Mouse (Mus musculus) heart, embryonic 14.5 days (tissue): ENCODE measurements at regions not wholly inside any gene's neighbourhood (a gene's known extent, or its start where the extent isn't known, plus 50 kb on each side); places are given as distances from the start of the nearest gene placed in this dataset.
"Not testable (repeated sequence)": the region's sequence is repeated elsewhere in the genome, so short reads cannot be mapped to it uniquely, and the experiment has no call there.

Source experiments
- ATAC-seq: fragments of 200-750 bp; cut with Nextera tagmentation; 2 replicates; pipeline ENCODE4 v1.8.0; 2017; ENCODE audit warnings: low read depth, moderate TSS enrichment; ENCODE audit not compliant: insufficient number of reproducible peaks, insufficient read depth, low FRiP score
- H3K27ac ChIP-seq, 2 experiments: fragments of 200-500 bp in 1 of 2; fragments of 300-500 bp in 1 of 2; sonication (generic) in 1 of 2; replicated peaks in 1 of 2; 2 replicates each; pipeline ENCODE4 v1.5.1; 2012 to 2014; ENCODE audit warnings: low read depth in 2 of 2, low read length in 2 of 2, control low read depth in 1 of 2, mild to moderate bottlenecking in 1 of 2, mixed read lengths in 1 of 2; ENCODE audit not compliant: control insufficient read depth in 1 of 2, insufficient read depth in 1 of 2
- H3K27me3 ChIP-seq: fragments of 300-500 bp; sonication (generic); 2 replicates; pipeline ENCODE4 v1.6.1; 2014; ENCODE audit warnings: mild to moderate bottlenecking, low read length, control low read depth; ENCODE audit not compliant: control insufficient read depth, insufficient read depth
- H3K36me3 ChIP-seq: fragments of 300-500 bp; sonication (generic); 2 replicates; pipeline ENCODE4 v1.6.1; 2014; ENCODE audit warnings: mild to moderate bottlenecking, control low read depth, low read length, mixed read lengths; ENCODE audit not compliant: control insufficient read depth, insufficient read depth
- H3K4me1 ChIP-seq, 2 experiments: fragments of 200-500 bp in 1 of 2; fragments of 300-500 bp in 1 of 2; sonication (generic) in 1 of 2; 2 replicates each; pipeline ENCODE4 v1.6.1; 2012 to 2014; ENCODE audit warnings: low read length in 2 of 2, control low read depth in 1 of 2, mixed read lengths in 1 of 2; ENCODE audit not compliant: control insufficient read depth in 2 of 2, insufficient read depth in 2 of 2
- H3K4me2 ChIP-seq: fragments of 300-500 bp; sonication (generic); 2 replicates; pipeline ENCODE4 v1.6.1; 2014; ENCODE audit warnings: mild to moderate bottlenecking, low read length
- H3K4me3 ChIP-seq, 2 experiments: fragments of 200-500 bp in 1 of 2; fragments of 300-500 bp in 1 of 2; sonication (generic) in 1 of 2; 2 replicates each; pipeline ENCODE4 v1.5.1; 2012 to 2014; ENCODE audit warnings: low read length in 2 of 2, mild to moderate bottlenecking in 2 of 2, control low read depth in 1 of 2, low read depth in 1 of 2, moderate library complexity in 1 of 2; ENCODE audit not compliant: control insufficient read depth in 1 of 2, insufficient read depth in 1 of 2
- H3K9ac ChIP-seq: fragments of 300-500 bp; sonication (generic); 2 replicates; pipeline ENCODE4 v1.6.1; 2014; ENCODE audit warnings: mild to moderate bottlenecking, low read length
- H3K9me3 ChIP-seq: fragments of 300-500 bp; sonication (generic); 2 replicates; pipeline ENCODE4 v1.6.1; 2016; ENCODE audit warnings: low read length, control low read depth; ENCODE audit not compliant: control insufficient read depth
- WGBS: fragments of 180-500 bp; shearing (Covaris S2); extraction: QIAGEN DNeasy Blood & Tissue Kit; methylation state at CpG from one replicate; pipeline ENCODE4 v1.1.7; 2014; 5-methylcytosine and 5-hydroxymethylcytosine counted together

DNA sequence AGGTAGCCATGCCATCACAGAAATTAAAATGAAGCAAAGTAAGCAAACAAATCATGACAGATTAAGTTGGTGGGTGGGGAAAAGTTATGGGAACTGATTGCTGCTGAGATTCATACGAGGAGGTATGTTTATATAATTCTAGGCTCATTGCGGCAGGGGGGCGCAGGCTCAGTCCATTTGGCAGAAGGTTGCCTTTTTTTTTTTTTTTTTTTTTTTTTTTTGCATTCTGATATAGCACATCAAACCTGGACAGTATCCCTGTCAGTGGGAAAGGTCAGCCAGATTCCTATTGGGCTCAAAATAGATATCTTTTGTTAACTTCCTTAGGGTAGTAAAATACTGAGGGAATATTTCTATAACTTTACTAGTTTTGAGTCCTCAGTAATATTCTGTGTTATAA lies 575.0 kb upstream of the Kcnd2 start:
- Histone ChIP-seq H3K4me2 (no peak overlapping the region), H3K4me3 (no peak overlapping the region), H3K36me3 (no peaks in the 10 kb centered on the region), H3K27me3 (no peaks in the 10 kb centered on the region), H3K9me3 (no peaks in the 10 kb centered on the region), H3K4me1 (no peaks in the 10 kb centered on the region), H3K9ac (no peak overlapping the region), H3K27ac (no peak overlapping the region)
- 79% methylated on average over 3 of the region's 3 CpGs for WGBS
- no peak for ATAC-seq

DNA sequence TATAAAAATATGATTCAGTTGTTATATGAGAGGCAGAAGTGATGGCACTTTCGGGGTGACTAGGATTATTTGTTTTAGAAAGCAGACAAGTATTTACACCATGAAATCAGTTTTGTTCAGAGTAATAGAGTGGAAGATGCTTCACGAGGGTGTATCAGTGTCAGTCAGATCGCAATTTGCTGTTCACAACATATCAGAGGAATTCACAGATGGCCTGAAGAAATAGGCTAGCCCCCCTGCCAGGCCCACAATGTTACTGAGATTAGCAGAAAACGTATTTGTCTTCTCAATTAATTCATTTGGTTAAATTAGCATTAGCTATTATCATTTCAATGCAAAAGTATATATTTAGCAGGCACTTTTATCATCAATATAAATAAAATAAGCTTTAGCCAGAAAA lies 573.9 kb upstream of the Kcnd2 start:
- Histone ChIP-seq H3K4me2 (no peak overlapping the region), H3K27me3 (no peaks in the 10 kb centered on the region), H3K4me3 (no peak overlapping the region), H3K4me1 (no peaks in the 10 kb centered on the region), H3K27ac (no peak overlapping the region), H3K9me3 (no peaks in the 10 kb centered on the region), H3K9ac (no peak overlapping the region), H3K36me3 (no peaks in the 10 kb centered on the region)
- 57% methylated on average over 4 of the region's 4 CpGs for WGBS
- ATAC-seq: no peak

DNA sequence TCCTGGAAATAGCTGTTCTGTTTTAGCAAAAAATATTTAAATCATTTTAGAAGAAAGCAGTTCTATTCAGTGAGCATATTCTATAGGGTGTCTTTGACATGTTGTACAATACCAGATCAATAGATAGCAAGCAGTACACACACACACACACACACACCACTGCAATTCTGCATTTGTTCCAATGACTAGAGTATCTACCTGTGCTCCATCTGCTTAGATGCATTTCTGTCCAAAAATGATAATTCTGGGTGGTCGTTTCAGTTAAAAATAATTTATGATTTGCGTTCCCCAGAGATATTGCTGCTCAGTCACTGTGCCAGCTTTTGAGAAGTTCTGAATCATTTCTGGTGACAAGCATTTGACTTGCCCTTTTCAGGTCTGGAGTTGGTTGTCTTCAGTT lies 573.5 kb upstream of the Kcnd2 start:
- Histone ChIP-seq H3K4me2 (no peak overlapping the region), H3K27ac (no peak overlapping the region), H3K4me3 (no peak overlapping the region), H3K9ac (no peak overlapping the region), H3K4me1 (no peaks in the 10 kb centered on the region), H3K36me3 (no peaks in the 10 kb centered on the region), H3K27me3 (no peaks in the 10 kb centered on the region), H3K9me3 (no peaks in the 10 kb centered on the region)
- no peak for ATAC-seq
- 80% methylated on average over 2 of the region's 2 CpGs for WGBS

DNA sequence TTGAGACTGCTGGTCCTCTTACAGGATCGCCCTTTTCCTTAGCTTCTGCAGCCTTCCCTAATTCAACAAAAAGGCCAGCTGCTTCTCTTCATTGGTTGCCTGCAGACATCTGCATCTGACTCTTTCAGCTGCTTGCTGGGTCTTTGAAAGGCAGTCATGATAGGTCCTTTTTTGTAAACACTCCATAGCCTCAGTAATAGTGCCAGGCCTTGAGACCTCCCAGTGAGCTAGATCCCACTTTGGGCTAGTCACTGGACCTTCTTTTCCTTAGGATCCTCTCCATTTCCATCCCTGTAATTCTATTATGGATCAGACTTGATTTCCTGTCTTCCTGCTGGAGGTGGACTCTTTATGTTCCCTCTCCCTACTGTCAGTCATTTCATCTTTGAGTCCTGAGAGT lies 558.3 kb upstream of the Kcnd2 start:
- H3K27ac ChIP-seq: no peak overlapping the region
- H3K9me3 ChIP-seq: no peaks in the 10 kb centered on the region
- no peaks in the 10 kb centered on the region for H3K36me3 ChIP-seq
- H3K4me1 ChIP-seq: no peaks in the 10 kb centered on the region
- ATAC-seq: no peak
- no peak overlapping the region for H3K4me3 ChIP-seq
- no peak overlapping the region for H3K9ac ChIP-seq
- H3K27me3 ChIP-seq: no peaks in the 10 kb centered on the region
- WGBS: 86% methylated on average over 1 of the region's 1 CpGs
- no peak overlapping the region for H3K4me2 ChIP-seq

DNA sequence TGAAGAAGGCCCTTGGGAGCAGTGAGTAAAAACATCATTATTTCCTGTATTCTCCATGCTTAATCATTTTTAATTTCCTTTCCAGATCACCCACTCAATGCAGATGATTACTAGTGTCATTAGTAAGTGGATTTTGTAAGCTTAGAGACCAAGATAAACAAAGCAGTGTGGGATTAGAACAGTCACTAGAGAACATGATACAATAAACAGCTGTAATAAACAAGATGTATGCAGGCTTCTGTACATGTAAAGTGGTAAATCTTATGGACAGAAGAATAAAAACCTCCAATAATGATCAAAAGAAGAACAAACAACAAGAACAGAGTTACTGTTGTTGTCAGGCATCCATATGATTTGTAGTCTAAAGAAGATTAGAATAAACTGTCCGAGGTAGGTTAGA lies 542.1 kb upstream of the Kcnd2 start:
- no peak overlapping the region for H3K9ac ChIP-seq
- no peaks in the 10 kb centered on the region for H3K36me3 ChIP-seq
- H3K27me3 ChIP-seq: no peaks in the 10 kb centered on the region
- no peak overlapping the region for H3K4me3 ChIP-seq
- 84% methylated on average over 1 of the region's 1 CpGs for WGBS
- H3K27ac ChIP-seq: no peak overlapping the region
- no peaks in the 10 kb centered on the region for H3K9me3 ChIP-seq
- no peaks in the 10 kb centered on the region for H3K4me1 ChIP-seq
- H3K4me2 ChIP-seq: no peak overlapping the region
- no peak for ATAC-seq

DNA sequence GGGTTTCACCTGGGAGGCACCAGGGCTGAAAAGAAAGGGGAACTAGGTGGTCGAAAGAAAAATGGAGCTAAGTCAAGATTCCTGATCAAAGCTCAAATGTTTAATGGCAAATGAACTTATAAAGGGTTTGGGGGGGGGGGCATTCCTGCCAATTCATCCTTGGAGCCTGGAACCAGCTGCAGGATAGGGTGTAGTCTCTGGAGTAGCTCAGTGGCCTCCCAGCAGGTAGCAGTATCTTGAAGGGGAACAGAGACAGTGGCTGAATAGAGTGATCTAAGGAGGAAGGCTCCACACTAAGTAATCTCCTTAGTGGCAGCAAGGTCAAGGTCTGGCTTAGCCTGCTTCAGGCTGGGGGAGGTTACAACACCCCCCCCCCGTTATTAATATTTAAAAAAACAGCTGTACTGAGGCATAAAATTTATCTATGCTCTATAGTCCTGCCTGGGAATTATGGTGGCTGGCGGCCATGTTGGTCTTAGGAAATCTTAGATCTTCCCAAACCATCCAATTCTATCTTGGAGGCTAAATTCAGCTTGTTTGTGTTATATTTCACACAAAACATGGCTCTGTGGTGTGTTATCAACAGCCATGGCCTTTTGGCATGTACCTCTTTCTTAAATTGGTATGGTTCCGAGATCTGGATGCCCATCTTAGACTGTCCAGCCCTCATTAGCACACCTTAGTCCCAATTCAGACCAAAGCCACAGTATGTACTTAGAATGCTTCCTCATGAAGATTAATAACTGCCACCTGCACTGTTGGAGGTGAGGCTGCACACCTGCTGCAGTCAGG lies 528.7 kb upstream of the Kcnd2 start:
- H3K9me3 ChIP-seq, H3K4me1 ChIP-seq, H3K27me3 ChIP-seq, H3K4me3 ChIP-seq, H3K27ac ChIP-seq, ATAC-seq, H3K4me2 ChIP-seq, H3K36me3 ChIP-seq, H3K9ac ChIP-seq: not testable (repeated sequence)
- WGBS: 67% methylated on average over 4 of the region's 4 CpGs

DNA sequence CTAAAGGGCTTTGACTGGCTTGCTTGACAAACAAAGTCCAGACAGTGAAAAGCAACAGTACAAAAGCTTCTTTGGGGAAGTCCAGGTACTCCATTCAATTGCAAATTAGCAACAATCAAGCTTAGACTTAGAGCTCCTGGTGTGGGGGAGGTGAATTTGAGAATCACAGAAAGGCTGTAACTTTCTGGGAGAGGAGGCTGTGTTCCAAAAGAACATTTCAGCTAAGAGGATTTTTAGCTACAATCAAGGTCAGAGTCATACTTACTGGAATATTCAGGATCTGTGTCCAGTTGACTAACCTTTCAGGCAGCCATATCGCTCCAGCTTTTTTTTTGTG lies 528.1 kb upstream of the Kcnd2 start:
- not testable (repeated sequence) for H3K4me3 ChIP-seq
- 40% methylated on average over 1 of the region's 1 CpGs for WGBS

DNA sequence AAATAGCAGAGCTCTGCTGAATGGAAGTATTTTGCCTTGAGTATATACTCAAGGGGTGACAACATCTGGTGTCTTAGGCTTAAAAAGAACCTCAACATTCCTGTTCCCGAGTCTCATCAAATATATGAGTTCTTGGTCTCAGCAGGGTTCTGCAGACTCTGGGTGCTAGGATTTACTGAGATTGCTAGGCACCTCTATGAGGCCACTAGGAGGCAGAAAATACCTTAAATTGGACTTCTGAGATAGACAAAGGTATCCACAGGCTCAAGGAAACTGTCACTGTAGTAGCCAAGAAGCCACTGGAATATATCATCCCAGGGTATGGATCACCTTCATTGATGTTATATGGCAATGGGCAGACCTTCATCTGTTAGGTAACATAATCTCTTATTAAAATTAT lies 489.4 kb upstream of the Kcnd2 start:
- WGBS: 43% methylated on average over 1 of the region's 1 CpGs
- no peaks in the 10 kb centered on the region for H3K36me3 ChIP-seq
- no peaks in the 10 kb centered on the region for H3K27me3 ChIP-seq
- H3K4me3 ChIP-seq: no peak overlapping the region
- H3K4me2 ChIP-seq: no peak overlapping the region
- H3K9me3 ChIP-seq: no peaks in the 10 kb centered on the region
- no peaks in the 10 kb centered on the region for H3K4me1 ChIP-seq
- no peak overlapping the region for H3K27ac ChIP-seq
- ATAC-seq: no peak
- H3K9ac ChIP-seq: no peak overlapping the region

More for the DNA sequence above, 528.1 kb upstream of the Kcnd2 start:
- ATAC-seq, H3K9me3 ChIP-seq, H3K4me1 ChIP-seq, H3K4me2 ChIP-seq, H3K9ac ChIP-seq, H3K36me3 ChIP-seq, H3K27me3 ChIP-seq, H3K27ac ChIP-seq: not testable (repeated sequence)
